Mouse (Mus musculus) MEL (cell line): ENCODE results near the gene Olfr325.

Experiments
- CHD1 ChIP-seq: IDR thresholded peaks from 2 replicates; pipeline ENCODE4 v1.6.1; 2012; ENCODE audit warnings: low read depth, mild to moderate bottlenecking, inconsistent platforms, low read length, improper control_type of control experiment
- CHD2 ChIP-seq: IDR thresholded peaks from 2 replicates; pipeline ENCODE4 v1.6.1; 2011; ENCODE audit warnings: low read length, improper control_type of control experiment
- CTCF ChIP-seq, 3 experiments: IDR thresholded peaks in 2 of 3; conservative IDR thresholded peaks in 1 of 3; 2 replicates each; pipeline ENCODE4 v1.5.1; 2011 to 2012; ENCODE audit warnings: low read length in 3 of 3, low read depth in 2 of 3, mild to moderate bottlenecking in 2 of 3, improper control_type of control experiment in 1 of 3, inconsistent platforms in 1 of 3, mixed read lengths in 1 of 3, moderate library complexity in 1 of 3; ENCODE audit not compliant: control insufficient read depth in 1 of 3, insufficient read depth in 1 of 3, poor library complexity in 1 of 3, severe bottlenecking in 1 of 3
- EP300 ChIP-seq, 2 experiments: IDR thresholded peaks; 2 replicates each; pipeline ENCODE4 v1.6.1; 2011; ENCODE audit warnings: improper control_type of control experiment in 2 of 2, low read length in 2 of 2, low read depth in 1 of 2, mild to moderate bottlenecking in 1 of 2
- ETS1 ChIP-seq: IDR thresholded peaks from 2 replicates; pipeline ENCODE4 v1.6.1; 2012; ENCODE audit warnings: low read depth, mild to moderate bottlenecking, inconsistent platforms, low read length, improper control_type of control experiment, moderate library complexity
- KAT2A ChIP-seq: conservative IDR thresholded peaks from 2 replicates; pipeline ENCODE4 v1.6.1; 2012; ENCODE audit warnings: low read depth, low read length, improper control_type of control experiment, inconsistent platforms
- MEF2A ChIP-seq: IDR thresholded peaks from 2 replicates; pipeline ENCODE4 v1.6.1; 2014; ENCODE audit warnings: low read depth, mild to moderate bottlenecking, inconsistent platforms, low read length, improper control_type of control experiment; ENCODE audit not compliant: poor library complexity, insufficient replicate concordance, severe bottlenecking; ENCODE audit errors: extremely low read depth
- MXI1 ChIP-seq: IDR thresholded peaks from 2 replicates; pipeline ENCODE4 v1.6.1; 2011; ENCODE audit warnings: mild to moderate bottlenecking, low read depth, low read length, improper control_type of control experiment
- POLR2A ChIP-seq, 2 experiments: IDR thresholded peaks; 2 replicates each; pipeline ENCODE4 v1.6.1; 2011 to 2012; ENCODE audit warnings: low read length in 2 of 2, mild to moderate bottlenecking in 2 of 2, control low read depth in 1 of 2, improper control_type of control experiment in 1 of 2, low read depth in 1 of 2, moderate library complexity in 1 of 2; ENCODE audit not compliant: control insufficient read depth in 1 of 2, insufficient read depth in 1 of 2, poor library complexity in 1 of 2
- SIN3A ChIP-seq: IDR thresholded peaks from 2 replicates; pipeline ENCODE4 v1.6.1; 2012; ENCODE audit warnings: low read length, improper control_type of control experiment, inconsistent platforms
- TCF12 ChIP-seq: IDR thresholded peaks from 2 replicates; pipeline ENCODE4 v1.6.1; 2014; ENCODE audit warnings: low read depth, mild to moderate bottlenecking, inconsistent platforms, low read length, improper control_type of control experiment, moderate library complexity
- UBTF ChIP-seq: IDR thresholded peaks from 2 replicates; pipeline ENCODE4 v1.6.1; 2012; ENCODE audit warnings: low read depth, mild to moderate bottlenecking, inconsistent platforms, low read length, improper control_type of control experiment, moderate library complexity, borderline replicate concordance; ENCODE audit not compliant: insufficient read depth

GRCm38 (mm10) chr11:58615975-58616374 lies 38.4 kb downstream of the Olfr325 start, which contains the start of gene 2210407C18Rik:
- TF ChIP-seq POLR2A (IDR thresholded peaks at IDR 0.05; ENCODE audit: control insufficient read depth in 1 of 2, insufficient read depth in 1 of 2, low read depth in 1 of 2, low read length in 2 of 2, poor library complexity in 1 of 2) (no peak), CTCF (IDR thresholded peaks at IDR 0.05 in 2 of 3, conservative IDR thresholded peaks at IDR 0.05 in 1 of 3; ENCODE audit: control insufficient read depth in 1 of 3, insufficient read depth in 1 of 3, low read depth in 2 of 3, low read length in 3 of 3, poor library complexity in 1 of 3, severe bottlenecking in 1 of 3) (no peak), KAT2A (no peak), TCF12 (no peak), MEF2A (no peak), CHD2 (no peak), CHD1 (no peak), ETS1 (no peak), MXI1 (no peak), SIN3A (no peak), EP300 (IDR thresholded peaks at IDR 0.05; ENCODE audit: low read depth in 1 of 2, low read length in 2 of 2) (no peak), UBTF (no peak)
